Mouse (Mus musculus) gastrocnemius, postnatal 36 days (tissue): Measurements from ENCODE around the gene Vps4a. TPM values are rescaled to one million over a fixed set of nuclear protein-coding genes. Genes with fewer than 3 reads are reported as not detected.

Experiments
- total RNA-seq, 2 experiments: library from RNA; stranded (reverse); gene quantifications; 2 replicates each; pipeline ENCODE4 v1.2.3; 2021

Vps4a gene
- total RNA-seq, 2 experiments from 2014 or later = 61.1 to 64.6 TPM

Other genes with a start within 250 kb of the Vps4a start
- gene Has3, start 161.0 kb upstream of the Vps4a start, total RNA-seq = under 1 TPM; 0.59 to 0.69 TPM
- gene Utp4, start 137.6 kb upstream of the Vps4a start, total RNA-seq = 10 to 100 TPM; 18.0 to 21.0 TPM
- gene Sntb2, start 95.5 kb upstream of the Vps4a start, total RNA-seq = 1 to 10 TPM; 5.0 to 5.6 TPM
- gene Pdf, start 17.4 kb downstream of the Vps4a start, total RNA-seq = 10 to 100 TPM; 38.3 to 41.6 TPM
- gene Cog8, start 25.5 kb downstream of the Vps4a start, total RNA-seq = 10 to 100 TPM; 15.0 to 16.1 TPM
- gene Nip7, start 25.7 kb downstream of the Vps4a start, total RNA-seq = 10 to 100 TPM; 13.7 to 21.5 TPM
- gene Tmed6, start 34.4 kb downstream of the Vps4a start, total RNA-seq = not detected
- 10 to 100 TPM in 1 of 2 experiments, 1 to 10 TPM in 1; 8.6 to 11.4 TPM for gene Terf2, start 65.3 kb downstream of the Vps4a start, total RNA-seq
- gene Cyb5b, start 119.4 kb downstream of the Vps4a start, total RNA-seq = 10 to 100 TPM; 29.6 to 30.8 TPM